Mouse (Mus musculus): ENCODE measurements around the gene Vmn2r-ps159. TPM values are rescaled to one million over a fixed set of nuclear protein-coding genes. Genes with fewer than 3 reads are reported as not detected.
"Not testable (repeated sequence)": the region's sequence is repeated elsewhere in the genome, so short reads cannot be mapped to it uniquely, and the experiment has no call there.

Vmn2r-ps159 gene
- polyA plus RNA-seq (2012; rRNA removed) (not detected in 2 replicates), polyA plus RNA-seq (2014; fragmentation: Nextera tagmentation; extraction: Ambion mirVana) (not detected in 2 replicates)

DNA sequence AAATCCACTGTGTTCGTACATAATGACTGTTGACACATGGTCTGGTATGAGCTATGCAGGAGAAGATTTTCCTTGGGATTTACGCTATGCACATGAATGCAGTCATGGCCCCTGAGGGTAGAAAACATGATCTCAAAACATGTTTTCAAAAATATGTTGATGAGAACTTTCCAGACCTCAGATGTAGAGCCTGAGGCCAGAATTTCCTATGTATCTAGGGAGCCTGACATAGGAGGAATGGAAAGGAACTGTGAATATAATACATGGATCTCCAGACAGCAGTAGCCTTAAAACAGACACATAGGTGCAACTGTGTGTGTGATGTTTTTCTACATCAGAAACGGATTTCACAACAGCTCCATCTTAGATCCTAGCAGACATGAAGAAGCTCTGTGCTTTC is at the start of gene Vmn2r-ps159:
Vmn2r-ps159 (plus strand) TSS at position 301 of the 400 bp plus-strand sequence.
- ATAC-seq (ENCODE audit: low FRiP score, low read depth); H3K27ac ChIP-seq (replicated peaks; ENCODE audit: low read depth, low read length); DNase-seq (ENCODE audit: low spot score); H3K9me3 ChIP-seq (ENCODE audit: control insufficient read depth, low read length); H3K4me1 ChIP-seq (ENCODE audit: control insufficient read depth, insufficient read depth, low read length); H3K4me3 ChIP-seq (replicated peaks; ENCODE audit: low read length); H3K27me3 ChIP-seq (ENCODE audit: control insufficient read depth, insufficient read depth, low read length); H3K4me2 ChIP-seq (replicated peaks; ENCODE audit: low read depth, low read length, severe bottlenecking); H3K36me3 ChIP-seq (ENCODE audit: control insufficient read depth, insufficient read depth, low read length); H3K9ac ChIP-seq (ENCODE audit: low read depth, low read length, severe bottlenecking): not testable (repeated sequence)
- 70% methylated on average over 3 of the region's 3 CpGs for WGBS

DNA sequence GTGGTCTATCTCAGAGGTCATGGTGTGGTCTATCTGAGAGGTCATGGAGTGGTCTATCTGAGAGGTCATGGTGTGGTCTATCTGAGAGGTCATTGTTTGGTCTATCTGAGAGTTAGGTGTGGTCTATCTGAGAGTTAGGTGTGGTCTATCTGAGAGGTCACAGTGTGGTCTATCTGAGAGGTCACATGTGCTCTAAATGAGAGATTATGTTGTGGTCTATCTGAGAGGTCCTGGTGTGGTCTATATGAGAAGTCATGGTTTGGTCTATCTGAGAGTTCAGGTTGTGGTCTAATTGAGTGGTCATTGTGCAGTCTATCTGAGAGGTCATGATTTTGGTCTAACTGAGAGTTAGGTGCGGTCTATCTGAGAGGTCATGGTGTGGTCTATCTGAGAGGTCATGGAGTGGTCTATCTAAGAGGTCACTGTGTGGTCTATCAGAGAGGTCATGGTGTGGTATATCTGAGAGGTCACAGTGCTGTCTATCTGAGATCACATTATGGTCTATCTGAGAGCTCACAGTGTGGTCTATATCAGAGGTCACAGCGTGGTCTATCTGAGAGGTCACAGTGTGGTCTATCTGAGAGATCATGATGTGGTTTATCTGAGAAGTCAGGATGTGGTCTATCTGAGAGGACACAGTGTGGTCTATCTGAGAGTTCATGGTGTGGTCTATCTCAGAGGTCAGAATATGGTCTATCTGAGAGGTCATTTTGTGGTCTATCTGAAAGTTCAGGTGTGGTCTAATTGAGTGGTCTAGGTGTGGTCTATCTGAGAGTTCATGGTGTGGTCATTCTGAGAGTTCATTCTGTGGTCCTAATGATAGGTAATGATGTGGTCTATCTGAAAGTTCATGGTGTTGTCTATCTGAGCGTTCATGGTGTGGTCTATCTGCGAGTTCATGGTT is 10.9 kb downstream of the Vmn2r-ps159 start:
- not testable (repeated sequence) for H3K4me1 ChIP-seq (ENCODE audit: control insufficient read depth, insufficient read depth, low read length); DNase-seq (ENCODE audit: low spot score); H3K4me2 ChIP-seq (replicated peaks; ENCODE audit: low read depth, low read length, severe bottlenecking); H3K27ac ChIP-seq (replicated peaks; ENCODE audit: low read depth, low read length); H3K36me3 ChIP-seq (ENCODE audit: control insufficient read depth, insufficient read depth, low read length); H3K9ac ChIP-seq (ENCODE audit: low read depth, low read length, severe bottlenecking); H3K27me3 ChIP-seq (ENCODE audit: control insufficient read depth, insufficient read depth, low read length); H3K4me3 ChIP-seq (replicated peaks; ENCODE audit: low read length); ATAC-seq (ENCODE audit: low FRiP score, low read depth)
- peaks cover 16% of the 10 kb centered on the region for H3K9me3 ChIP-seq (ENCODE audit: control insufficient read depth, low read length)
- 82% methylated on average over 4 of the region's 4 CpGs for WGBS

GRCm38 (mm10) chr4:156342569-156343325 is 11.8 kb downstream of the Vmn2r-ps159 start:
- DNase-seq (ENCODE audit: low spot score) (peak; percentile 71), ATAC-seq (ENCODE audit: low FRiP score, low read depth) (peak; percentile 72)
- Histone ChIP-seq H3K9ac (ENCODE audit: low read depth, low read length, severe bottlenecking) (no peak overlapping the region), H3K4me2 (replicated peaks; ENCODE audit: low read depth, low read length, severe bottlenecking) (no peak overlapping the region), H3K27me3 (ENCODE audit: control insufficient read depth, insufficient read depth, low read length) (no peaks in the 10 kb centered on the region), H3K4me1 (ENCODE audit: control insufficient read depth, insufficient read depth, low read length) (no peaks in the 10 kb centered on the region), H3K9me3 (ENCODE audit: control insufficient read depth, low read length) (peaks cover 16% of the 10 kb centered on the region), H3K4me3 (replicated peaks; ENCODE audit: low read length) (no peak overlapping the region), H3K27ac (replicated peaks; ENCODE audit: low read depth, low read length) (no peak overlapping the region), H3K36me3 (ENCODE audit: control insufficient read depth, insufficient read depth, low read length) (no peaks in the 10 kb centered on the region)
- 87% methylated on average over 2 of the region's 2 CpGs for WGBS
- no peak for TF ChIP-seq POLR2A (IDR thresholded peaks at IDR 0.05; ENCODE audit: borderline replicate concordance, extremely low read depth, insufficient read depth, insufficient read length)

DNA sequence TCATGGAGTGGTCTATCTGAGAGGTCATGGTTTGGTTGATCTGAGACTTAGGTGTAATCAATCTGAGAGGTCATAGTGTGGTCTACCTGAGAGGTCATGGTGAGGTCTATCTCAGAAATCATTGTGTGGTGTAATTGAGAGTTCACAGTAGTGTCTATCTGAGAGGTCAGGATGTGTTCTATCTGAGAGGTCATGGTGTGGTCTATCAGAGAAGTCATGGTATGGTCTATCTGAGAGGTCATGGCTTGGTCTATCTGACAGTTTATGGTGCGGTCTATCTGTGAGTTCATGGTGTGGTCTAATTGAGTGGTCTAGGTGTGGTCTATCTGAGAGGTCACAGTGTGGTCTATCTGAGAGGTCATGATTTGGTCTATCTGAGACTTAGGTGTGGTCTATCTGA is 12.4 kb downstream of the Vmn2r-ps159 start:
- no peaks in the 10 kb centered on the region for H3K36me3 ChIP-seq (ENCODE audit: control insufficient read depth, insufficient read depth, low read length)
- H3K9ac ChIP-seq (ENCODE audit: low read depth, low read length, severe bottlenecking), result no peak overlapping the region
- H3K27ac ChIP-seq (replicated peaks; ENCODE audit: low read depth, low read length), result no peak overlapping the region
- ATAC-seq (ENCODE audit: low FRiP score, low read depth) (peak; percentile 17; the same call in 1 of the 2 replicates), DNase-seq (ENCODE audit: low spot score) (no peak)
- H3K4me1 ChIP-seq (ENCODE audit: control insufficient read depth, insufficient read depth, low read length), result no peaks in the 10 kb centered on the region
- peaks cover 16% of the 10 kb centered on the region for H3K9me3 ChIP-seq (ENCODE audit: control insufficient read depth, low read length)
- no peak overlapping the region for H3K4me3 ChIP-seq (replicated peaks; ENCODE audit: low read length)
- TF ChIP-seq POLR2A (IDR thresholded peaks at IDR 0.05; ENCODE audit: borderline replicate concordance, extremely low read depth, insufficient read depth, insufficient read length), result no peak
- WGBS, result 94% methylated on average over 1 of the region's 1 CpGs
- no peak overlapping the region for H3K4me2 ChIP-seq (replicated peaks; ENCODE audit: low read depth, low read length, severe bottlenecking)
- no peaks in the 10 kb centered on the region for H3K27me3 ChIP-seq (ENCODE audit: control insufficient read depth, insufficient read depth, low read length)

- H3K4me2 ChIP-seq (replicated peaks; ENCODE audit: low read depth, low read length, severe bottlenecking); H3K4me1 ChIP-seq (ENCODE audit: control insufficient read depth, insufficient read depth, low read length); ATAC-seq (ENCODE audit: low FRiP score, low read depth); DNase-seq (ENCODE audit: low spot score); H3K9ac ChIP-seq (ENCODE audit: low read depth, low read length, severe bottlenecking); H3K9me3 ChIP-seq (ENCODE audit: control insufficient read depth, low read length); H3K4me3 ChIP-seq (replicated peaks; ENCODE audit: low read length); H3K36me3 ChIP-seq (ENCODE audit: control insufficient read depth, insufficient read depth, low read length); H3K27ac ChIP-seq (replicated peaks; ENCODE audit: low read depth, low read length); H3K27me3 ChIP-seq (ENCODE audit: control insufficient read depth, insufficient read depth, low read length): not testable (repeated sequence)
- WGBS, result 60% methylated on average over 3 of the region's 3 CpGs
Observed at GRCm38 (mm10) chr4:156356756-156357437, 26.0 kb downstream of the Vmn2r-ps159 start.

Other genes with a start within 250 kb of the Vmn2r-ps159 start
- gene 9430015G10Rik, start 221.1 kb upstream of the Vmn2r-ps159 start, polyA plus RNA-seq (2012; rRNA removed), result 74.5 and 92.4 TPM in 2 replicates
- gene 9430015G10Rik, start 221.1 kb upstream of the Vmn2r-ps159 start, polyA plus RNA-seq (2014; fragmentation: Nextera tagmentation; extraction: Ambion mirVana), result 34.4 and 38.3 TPM in 2 replicates
- gene Rnf223, start 200.6 kb upstream of the Vmn2r-ps159 start, polyA plus RNA-seq (2012; rRNA removed), result 1.5 and 2.0 TPM in 2 replicates
- gene Rnf223, start 200.6 kb upstream of the Vmn2r-ps159 start, polyA plus RNA-seq (2014; fragmentation: Nextera tagmentation; extraction: Ambion mirVana), result 0.61 and 0.65 TPM in 2 replicates
- 264 and 342 TPM in 2 replicates for gene Agrn, start 133.6 kb upstream of the Vmn2r-ps159 start, polyA plus RNA-seq (2012; rRNA removed)
- 78.5 and 92.2 TPM in 2 replicates for gene Agrn, start 133.6 kb upstream of the Vmn2r-ps159 start, polyA plus RNA-seq (2014; fragmentation: Nextera tagmentation; extraction: Ambion mirVana)
- gene Isg15, start 130.3 kb upstream of the Vmn2r-ps159 start, polyA plus RNA-seq (2012; rRNA removed), result 1.4 and 1.7 TPM in 2 replicates
- gene Isg15, start 130.3 kb upstream of the Vmn2r-ps159 start, polyA plus RNA-seq (2014; fragmentation: Nextera tagmentation; extraction: Ambion mirVana), result 0.26 and 0.73 TPM in 2 replicates
- 2.2 and 2.4 TPM in 2 replicates for gene AW011738, start 127.8 kb upstream of the Vmn2r-ps159 start, polyA plus RNA-seq (2012; rRNA removed)
- 0.41 and 1.4 TPM in 2 replicates for gene AW011738, start 127.8 kb upstream of the Vmn2r-ps159 start, polyA plus RNA-seq (2014; fragmentation: Nextera tagmentation; extraction: Ambion mirVana)
- 0.25 and 0.54 TPM in 2 replicates for gene Perm1, start 115.2 kb upstream of the Vmn2r-ps159 start, polyA plus RNA-seq (2012; rRNA removed)
- gene Perm1, start 115.2 kb upstream of the Vmn2r-ps159 start, polyA plus RNA-seq (2014; fragmentation: Nextera tagmentation; extraction: Ambion mirVana), result 1.0 and 1.2 TPM in 2 replicates
- 104 and 133 TPM in 2 replicates for gene Plekhn1, start 96.2 kb upstream of the Vmn2r-ps159 start, polyA plus RNA-seq (2012; rRNA removed)
- gene Plekhn1, start 96.2 kb upstream of the Vmn2r-ps159 start, polyA plus RNA-seq (2014; fragmentation: Nextera tagmentation; extraction: Ambion mirVana), result 32.2 and 36.6 TPM in 2 replicates
- 130 and 147 TPM in 2 replicates for gene Noc2l, start 95.1 kb upstream of the Vmn2r-ps159 start, polyA plus RNA-seq (2012; rRNA removed)
- 61.2 and 62.7 TPM in 2 replicates for gene Noc2l, start 95.1 kb upstream of the Vmn2r-ps159 start, polyA plus RNA-seq (2014; fragmentation: Nextera tagmentation; extraction: Ambion mirVana)
- gene Samd11, start 75.4 kb upstream of the Vmn2r-ps159 start, polyA plus RNA-seq (2012; rRNA removed), result 0.58 and 0.78 TPM in 2 replicates
- gene Samd11, start 75.4 kb upstream of the Vmn2r-ps159 start, polyA plus RNA-seq (2014; fragmentation: Nextera tagmentation; extraction: Ambion mirVana), result 0.12 and 0.43 TPM in 2 replicates